Mouse (Mus musculus): Measurements from ENCODE around the gene Olfr571. TPM values are rescaled to one million over a fixed set of nuclear protein-coding genes. Genes with fewer than 3 reads are reported as not detected.
A peak's percentile ranks its signal among the peaks of the same experiment; 100 is the strongest.

The Olfr571 gene
- total RNA-seq (2021), result not detected

GRCm38 (mm10) chr7:102917032-102917875, at the start of gene Olfr571:
TSS of gene Olfr571 (minus strand) at chr7:102917536.
- intact Hi-C loops (cut with DNase I), result loop anchor here (5.0 to 10.0 kb wide), 2 partner anchors 222 to 405 kb away; partner anchors contain the start of gene Olfr557
- no peak for DNase-seq (ENCODE audit: extremely low spot score in 1 of 2, low spot score in 2 of 2)

- intact Hi-C loops (cut with DNase I), result no loop called here
These were observed 45.0 kb upstream of the Olfr571 start, which contains the start of gene Olfr576 for GRCm38 (mm10) chr7:102962360-102962759. TSS of gene Olfr576 (plus strand) at chr7:102962660.

GRCm38 (mm10) chr7:102958593-102958992, 41.3 kb upstream of the Olfr571 start, which contains the start of gene Olfr575:
TSS of gene Olfr575 (minus strand) at chr7:102958775.
- intact Hi-C loops (cut with DNase I), result loop anchor here (10.0 kb wide), 1 partner anchor 906 kb away; no protein-coding TSS in a partner anchor
- no peak for DNase-seq (ENCODE audit: extremely low spot score in 1 of 2, low spot score in 2 of 2)

More at GRCm38 (mm10) chr7:102962360-102962759, 45.0 kb upstream of the Olfr571 start, which contains the start of gene Olfr576:
- no peak for DNase-seq (ENCODE audit: extremely low spot score in 1 of 2, low spot score in 2 of 2)

GRCm38 (mm10) chr7:102958137-102958536, 40.8 kb upstream of the Olfr571 start:
- intact Hi-C loops (cut with DNase I), result loop anchor here (10.0 kb wide), 1 partner anchor 907 kb away; no protein-coding TSS in a partner anchor
- DNase-seq (ENCODE audit: extremely low spot score in 1 of 2, low spot score in 2 of 2), result no peak

GRCm38 (mm10) chr7:102950732-102951131, 33.4 kb upstream of the Olfr571 start:
- DNase-seq (ENCODE audit: extremely low spot score in 1 of 2, low spot score in 2 of 2), result no peak
- intact Hi-C loops (cut with DNase I), result loop anchor here (10.0 kb wide), 1 partner anchor 914 kb away; no protein-coding TSS in a partner anchor

GRCm38 (mm10) chr7:102948167-102948566, 30.8 kb upstream of the Olfr571 start, which contains the start of gene Olfr574:
TSS of gene Olfr574 (plus strand) at chr7:102948467.
- no peak for DNase-seq (ENCODE audit: extremely low spot score in 1 of 2, low spot score in 2 of 2)
- intact Hi-C loops (cut with DNase I), result no loop called here

GRCm38 (mm10) chr7:102943417-102943816, 26.1 kb upstream of the Olfr571 start:
- intact Hi-C loops (cut with DNase I), result no loop called here
- DNase-seq (ENCODE audit: extremely low spot score in 1 of 2, low spot score in 2 of 2), result no peak

- intact Hi-C loops (cut with DNase I), result no loop called here
- no peak for DNase-seq (ENCODE audit: extremely low spot score in 1 of 2, low spot score in 2 of 2)
These were observed 25.1 kb upstream of the Olfr571 start, which contains the start of gene Olfr573-ps1 for GRCm38 (mm10) chr7:102942475-102942874. TSS of gene Olfr573-ps1 (minus strand) at chr7:102942575.

- no peak for DNase-seq (ENCODE audit: extremely low spot score in 1 of 2, low spot score in 2 of 2)
- intact Hi-C loops (cut with DNase I), result no loop called here
These were observed 9.8 kb upstream of the Olfr571 start for GRCm38 (mm10) chr7:102927105-102927504.

GRCm38 (mm10) chr7:102924109-102924508, 6.8 kb upstream of the Olfr571 start, which contains the start of gene Olfr572:
TSS of gene Olfr572 (plus strand) at chr7:102924409.
- DNase-seq (ENCODE audit: extremely low spot score in 1 of 2, low spot score in 2 of 2), result no peak
- intact Hi-C loops (cut with DNase I), result no loop called here

GRCm38 (mm10) chr7:102919632-102920031, 2.3 kb upstream of the Olfr571 start:
- intact Hi-C loops (cut with DNase I), result loop anchor here (2.0 to 10.0 kb wide), 3 partner anchors 225 to 407 kb away; partner anchors contain the start of genes Olfr556 and Olfr557

GRCm38 (mm10) chr7:102916405-102916804, 931 bp downstream of the Olfr571 start:
- intact Hi-C loops (cut with DNase I), result loop anchor here (5.0 to 10.0 kb wide), 2 partner anchors 222 to 404 kb away; partner anchors contain the start of gene Olfr557
- DNase-seq (ENCODE audit: extremely low spot score in 1 of 2, low spot score in 2 of 2), result no peak

More at GRCm38 (mm10) chr7:102919632-102920031, 2.3 kb upstream of the Olfr571 start:
- DNase-seq (ENCODE audit: extremely low spot score in 1 of 2, low spot score in 2 of 2), result peak in 1 of 2 experiments; percentile 4

GRCm38 (mm10) chr7:102915261-102915660, 2.1 kb downstream of the Olfr571 start:
- no peak for DNase-seq (ENCODE audit: extremely low spot score in 1 of 2, low spot score in 2 of 2)
- intact Hi-C loops (cut with DNase I), result loop anchor here (5.0 to 10.0 kb wide), 2 partner anchors 220 to 403 kb away; partner anchors contain the start of gene Olfr557

- intact Hi-C loops (cut with DNase I), result no loop called here
- DNase-seq (ENCODE audit: extremely low spot score in 1 of 2, low spot score in 2 of 2), result no peak
These were observed 26.6 kb downstream of the Olfr571 start, which contains the start of gene Olfr569 for GRCm38 (mm10) chr7:102890782-102891181. TSS of gene Olfr569 (minus strand) at chr7:102890882.

- intact Hi-C loops (cut with DNase I), result no loop called here
- no peak for DNase-seq (ENCODE audit: extremely low spot score in 1 of 2, low spot score in 2 of 2)
These were observed 40.5 kb downstream of the Olfr571 start, which contains the start of gene Olfr568 for GRCm38 (mm10) chr7:102876822-102877221. TSS of gene Olfr568 (plus strand) at chr7:102877122.

GRCm38 (mm10) chr7:102858665-102859064, 58.7 kb downstream of the Olfr571 start, which contains the start of gene Olfr566:
TSS of gene Olfr566 (minus strand) at chr7:102858765.
- intact Hi-C loops (cut with DNase I), result no loop called here

GRCm38 (mm10) chr7:102855807-102856206, 61.5 kb downstream of the Olfr571 start:
- no peak for DNase-seq (ENCODE audit: extremely low spot score in 1 of 2, low spot score in 2 of 2)
- intact Hi-C loops (cut with DNase I), result no loop called here

More at GRCm38 (mm10) chr7:102858665-102859064, 58.7 kb downstream of the Olfr571 start, which contains the start of gene Olfr566:
- no peak for DNase-seq (ENCODE audit: extremely low spot score in 1 of 2, low spot score in 2 of 2)
